Mouse (Mus musculus): ENCODE measurements around the gene Lefty2.

GRCm38 (mm10) chr1:180931106-180931505, 38.2 kb downstream of the Lefty2 start:
- no peak for TF ChIP-seq CTCF (IDR thresholded peaks at IDR 0.05; ENCODE audit: insufficient read depth, low read length)
- no peak for TF ChIP-seq POLR2A (IDR thresholded peaks at IDR 0.05; ENCODE audit: borderline replicate concordance, extremely low read depth, low read depth, low read length)

Data from lung, adult 2 months (tissue).